Mouse (Mus musculus): ENCODE results near the gene Prkag1. TPM values are rescaled to one million over a fixed set of nuclear protein-coding genes. Genes with fewer than 3 reads are reported as not detected.

The Prkag1 gene
- polyA plus RNA-seq, 1 experiment: 132 TPM

DNA sequence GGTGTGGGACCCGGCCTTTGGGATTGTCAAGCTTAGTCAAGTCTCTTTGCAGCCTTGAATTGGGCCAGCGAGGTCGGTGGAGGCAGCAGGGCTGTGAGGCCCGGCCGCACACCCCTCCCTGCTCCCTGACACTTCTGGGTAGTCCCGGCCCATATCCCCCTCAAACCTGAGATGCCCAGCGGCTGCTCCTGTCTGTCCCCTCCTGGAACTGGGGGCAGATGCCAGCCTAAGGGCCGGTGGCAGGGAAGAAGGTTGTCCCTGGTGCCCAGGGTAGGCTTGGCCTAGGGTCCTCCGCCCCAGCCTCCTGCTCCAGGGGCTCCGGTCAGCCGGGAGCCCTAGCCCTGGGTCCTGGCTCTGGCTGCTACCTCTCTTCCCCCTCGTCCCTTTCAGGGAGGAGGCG lies 2.7 kb upstream of the Prkag1 start:
- no peak overlapping the region for H3ac ChIP-seq (ENCODE audit: control insufficient read depth, insufficient read length, low read depth)
- H3K27me3 ChIP-seq (ENCODE audit: control insufficient read depth, insufficient read depth, insufficient read length): no peaks in the 10 kb centered on the region
- peaks cover 14% of the 10 kb centered on the region for H3K79me3 ChIP-seq (ENCODE audit: low read depth)
- peaks cover 59% of the 10 kb centered on the region for H3K36me3 ChIP-seq (ENCODE audit: control insufficient read depth, insufficient read depth)
- H3K4me3 ChIP-seq (ENCODE audit: insufficient read depth, poor library complexity, severe bottlenecking): no peak overlapping the region
- peaks cover 33% of the 10 kb centered on the region for H3K79me2 ChIP-seq (ENCODE audit: control insufficient read depth, insufficient read depth)
- TF ChIP-seq CTCF (IDR thresholded peaks at IDR 0.05; ENCODE audit: control insufficient read depth, insufficient read depth, insufficient read length) (no peak), USF1 (IDR thresholded peaks at IDR 0.05; ENCODE audit: low read depth) (no peak), FOSL1 (IDR thresholded peaks at IDR 0.05; ENCODE audit: insufficient read depth, low read length, poor library complexity, severe bottlenecking) (no peak), MYOG (IDR thresholded peaks at IDR 0.05; ENCODE audit: control insufficient read depth, extremely low read depth, insufficient read length) (no peak), CEBPB (IDR thresholded peaks at IDR 0.05; ENCODE audit: low read depth) (no peak), MAX (IDR thresholded peaks at IDR 0.05) (no peak), MYOD1 (IDR thresholded peaks at IDR 0.05; ENCODE audit: control insufficient read depth, insufficient read length, low read depth) (no peak)

DNA sequence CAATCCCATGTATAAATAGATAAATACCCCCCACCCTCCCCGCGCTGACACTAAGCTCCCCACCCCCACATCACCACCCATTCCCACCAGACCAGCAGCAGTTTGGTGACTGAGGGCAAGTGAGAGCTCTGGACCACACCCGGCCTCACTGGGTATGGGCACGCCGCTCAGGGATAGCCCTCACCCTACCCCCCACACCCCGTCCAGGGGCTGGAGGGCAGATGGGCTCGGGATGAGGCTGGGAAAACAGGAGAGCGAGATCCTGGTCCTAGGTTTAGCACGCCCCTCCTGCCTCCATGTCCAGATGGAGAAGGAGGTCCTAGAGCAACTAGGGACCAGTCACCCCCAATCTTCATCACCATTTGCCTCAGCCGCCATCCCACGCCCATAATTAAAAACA lies 2.0 kb upstream of the Prkag1 start:
- no peak overlapping the region for H3K4me3 ChIP-seq (ENCODE audit: insufficient read depth, poor library complexity, severe bottlenecking)
- TF ChIP-seq USF1 (IDR thresholded peaks at IDR 0.05; ENCODE audit: low read depth): no peak
- no peak for TF ChIP-seq MYOD1 (IDR thresholded peaks at IDR 0.05; ENCODE audit: control insufficient read depth, insufficient read length, low read depth)
- no peak for TF ChIP-seq CTCF (IDR thresholded peaks at IDR 0.05; ENCODE audit: control insufficient read depth, insufficient read depth, insufficient read length)
- TF ChIP-seq FOSL1 (IDR thresholded peaks at IDR 0.05; ENCODE audit: insufficient read depth, low read length, poor library complexity, severe bottlenecking): no peak
- TF ChIP-seq MAX (IDR thresholded peaks at IDR 0.05): no peak
- no peak for TF ChIP-seq MYOG (IDR thresholded peaks at IDR 0.05; ENCODE audit: control insufficient read depth, extremely low read depth, insufficient read length)
- no peak for TF ChIP-seq CEBPB (IDR thresholded peaks at IDR 0.05; ENCODE audit: low read depth)
- H3K36me3 ChIP-seq (ENCODE audit: control insufficient read depth, insufficient read depth): peaks cover 55% of the 10 kb centered on the region
- no peak overlapping the region for H3ac ChIP-seq (ENCODE audit: control insufficient read depth, insufficient read length, low read depth)
- H3K79me3 ChIP-seq (ENCODE audit: low read depth): peaks cover 18% of the 10 kb centered on the region
- peaks cover 33% of the 10 kb centered on the region for H3K79me2 ChIP-seq (ENCODE audit: control insufficient read depth, insufficient read depth)
- no peaks in the 10 kb centered on the region for H3K27me3 ChIP-seq (ENCODE audit: control insufficient read depth, insufficient read depth, insufficient read length)

DNA sequence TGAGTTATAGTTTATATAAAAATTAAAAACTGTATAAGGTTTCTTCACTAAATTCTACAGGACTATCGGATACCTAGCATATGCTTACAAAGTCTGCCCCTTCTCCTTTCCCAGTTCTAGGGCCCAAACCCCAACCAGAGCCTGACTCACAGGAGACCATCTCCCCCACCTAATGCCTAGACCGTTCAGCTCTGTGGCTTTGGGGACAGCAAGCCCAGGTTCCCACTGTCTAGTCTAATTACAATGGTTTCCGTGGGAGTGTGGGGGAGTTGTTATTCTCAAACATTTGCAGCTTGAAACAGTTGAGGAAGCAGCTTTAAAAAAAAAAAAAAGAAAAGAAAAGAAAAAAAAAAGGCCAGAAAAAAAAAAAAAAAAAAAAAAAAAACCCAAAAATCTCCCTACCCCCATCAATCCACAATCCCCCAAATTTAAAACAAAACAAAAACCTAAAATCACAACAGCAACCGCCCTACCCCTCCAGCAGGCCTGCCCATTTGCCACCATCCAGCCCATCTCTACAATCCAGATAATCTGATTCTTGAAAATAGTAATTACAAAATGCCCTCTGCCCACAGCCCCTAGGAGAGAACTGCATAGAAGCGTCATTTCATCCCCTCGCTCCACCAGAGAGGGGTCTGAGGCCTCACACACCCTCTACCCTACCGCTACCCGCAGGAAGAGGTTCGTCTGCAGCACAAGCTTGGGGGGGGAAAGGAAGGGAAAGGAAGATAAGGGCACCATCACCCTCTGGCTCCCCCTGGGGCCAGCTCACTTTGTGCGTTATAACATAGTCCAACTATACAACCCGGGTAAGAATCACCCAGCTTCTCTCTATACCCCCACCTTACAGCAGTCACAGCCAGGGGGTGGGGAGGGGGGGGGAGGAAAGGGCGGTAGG lies 1.1 kb upstream of the Prkag1 start:
- Histone ChIP-seq H3K27me3 (ENCODE audit: control insufficient read depth, insufficient read depth, insufficient read length) (no peaks in the 10 kb centered on the region), H3ac (ENCODE audit: control insufficient read depth, insufficient read length, low read depth) (no peak overlapping the region), H3K79me2 (ENCODE audit: control insufficient read depth, insufficient read depth) (peaks cover 37% of the 10 kb centered on the region), H3K4me3 (ENCODE audit: insufficient read depth, poor library complexity, severe bottlenecking) (no peak overlapping the region), H3K36me3 (ENCODE audit: control insufficient read depth, insufficient read depth) (peaks cover 54% of the 10 kb centered on the region), H3K79me3 (ENCODE audit: low read depth) (peaks cover 24% of the 10 kb centered on the region)
- TF ChIP-seq CTCF (IDR thresholded peaks at IDR 0.05; ENCODE audit: control insufficient read depth, insufficient read depth, insufficient read length) (no peak), FOSL1 (IDR thresholded peaks at IDR 0.05; ENCODE audit: insufficient read depth, low read length, poor library complexity, severe bottlenecking) (no peak), MAX (IDR thresholded peaks at IDR 0.05) (no peak), MYOD1 (IDR thresholded peaks at IDR 0.05; ENCODE audit: control insufficient read depth, insufficient read length, low read depth) (no peak), CEBPB (IDR thresholded peaks at IDR 0.05; ENCODE audit: low read depth) (no peak), USF1 (IDR thresholded peaks at IDR 0.05; ENCODE audit: low read depth) (no peak), MYOG (IDR thresholded peaks at IDR 0.05; ENCODE audit: control insufficient read depth, extremely low read depth, insufficient read length) (no peak)

DNA sequence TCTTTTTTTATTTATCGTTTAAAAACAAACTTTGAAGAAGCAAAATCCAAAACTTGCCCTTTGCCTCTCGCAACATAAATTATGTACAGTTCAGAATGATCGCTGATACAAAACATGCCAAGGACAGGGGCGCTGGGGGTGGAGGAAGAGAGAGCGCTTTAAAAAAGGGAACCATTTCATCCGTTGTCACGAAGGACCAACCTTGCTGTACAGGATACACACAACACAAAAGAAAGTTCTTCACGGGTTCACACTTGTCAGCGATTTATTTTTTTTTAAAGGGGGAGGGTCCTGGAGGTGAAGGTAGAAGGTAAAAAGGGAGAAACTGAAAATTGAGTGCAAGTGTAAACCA lies 339 bp upstream of the Prkag1 start:
- H3K4me3 ChIP-seq (ENCODE audit: insufficient read depth, poor library complexity, severe bottlenecking): peak overlapping the region; percentile 99
- H3K79me3 ChIP-seq (ENCODE audit: low read depth): peaks cover 28% of the 10 kb centered on the region
- no peak for TF ChIP-seq MAX (IDR thresholded peaks at IDR 0.05)
- TF ChIP-seq CEBPB (IDR thresholded peaks at IDR 0.05; ENCODE audit: low read depth): no peak
- no peak for TF ChIP-seq USF1 (IDR thresholded peaks at IDR 0.05; ENCODE audit: low read depth)
- TF ChIP-seq MYOG (IDR thresholded peaks at IDR 0.05; ENCODE audit: control insufficient read depth, extremely low read depth, insufficient read length): no peak
- TF ChIP-seq CTCF (IDR thresholded peaks at IDR 0.05; ENCODE audit: control insufficient read depth, insufficient read depth, insufficient read length): no peak
- TF ChIP-seq FOSL1 (IDR thresholded peaks at IDR 0.05; ENCODE audit: insufficient read depth, low read length, poor library complexity, severe bottlenecking): no peak
- TF ChIP-seq MYOD1 (IDR thresholded peaks at IDR 0.05; ENCODE audit: control insufficient read depth, insufficient read length, low read depth): no peak
- H3K27me3 ChIP-seq (ENCODE audit: control insufficient read depth, insufficient read depth, insufficient read length): no peaks in the 10 kb centered on the region
- H3K79me2 ChIP-seq (ENCODE audit: control insufficient read depth, insufficient read depth): peaks cover 45% of the 10 kb centered on the region
- H3K36me3 ChIP-seq (ENCODE audit: control insufficient read depth, insufficient read depth): peaks cover 47% of the 10 kb centered on the region
- peak overlapping the region; percentile 43 for H3ac ChIP-seq (ENCODE audit: control insufficient read depth, insufficient read length, low read depth)

DNA sequence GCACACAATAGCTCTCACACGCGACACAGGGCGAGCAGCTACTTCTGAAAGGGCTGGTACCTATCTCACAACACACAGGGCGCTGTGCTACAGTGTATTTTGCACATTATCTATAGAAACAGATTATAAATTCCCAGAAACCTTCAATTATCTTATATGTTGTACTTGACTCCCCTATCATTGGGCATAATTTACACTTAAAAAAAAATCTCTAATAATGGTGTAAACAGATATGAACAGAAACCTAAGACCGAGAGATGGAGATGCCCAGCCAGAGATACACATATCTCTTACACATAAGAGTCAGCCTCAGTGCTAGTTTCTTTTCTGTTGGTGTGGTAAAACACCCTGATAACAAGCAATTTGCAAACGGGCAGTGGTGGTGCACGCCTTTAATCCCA lies 3.7 kb downstream of the Prkag1 start:
- Histone ChIP-seq H3ac (ENCODE audit: control insufficient read depth, insufficient read length, low read depth) (no peak overlapping the region), H3K79me3 (ENCODE audit: low read depth) (peaks cover 32% of the 10 kb centered on the region), H3K36me3 (ENCODE audit: control insufficient read depth, insufficient read depth) (peaks cover 42% of the 10 kb centered on the region), H3K4me3 (ENCODE audit: insufficient read depth, poor library complexity, severe bottlenecking) (no peak overlapping the region), H3K79me2 (ENCODE audit: control insufficient read depth, insufficient read depth) (peaks cover 60% of the 10 kb centered on the region), H3K27me3 (ENCODE audit: control insufficient read depth, insufficient read depth, insufficient read length) (no peaks in the 10 kb centered on the region)
- TF ChIP-seq USF1 (IDR thresholded peaks at IDR 0.05; ENCODE audit: low read depth) (no peak), CTCF (IDR thresholded peaks at IDR 0.05; ENCODE audit: control insufficient read depth, insufficient read depth, insufficient read length) (no peak), FOSL1 (IDR thresholded peaks at IDR 0.05; ENCODE audit: insufficient read depth, low read length, poor library complexity, severe bottlenecking) (no peak), CEBPB (IDR thresholded peaks at IDR 0.05; ENCODE audit: low read depth) (no peak), MYOG (IDR thresholded peaks at IDR 0.05; ENCODE audit: control insufficient read depth, extremely low read depth, insufficient read length) (no peak), MYOD1 (IDR thresholded peaks at IDR 0.05; ENCODE audit: control insufficient read depth, insufficient read length, low read depth) (no peak), MAX (IDR thresholded peaks at IDR 0.05) (no peak)

Data from C2C12 (cell line).